ENCODE assay signal across 8 mouse cellular contexts in the genomic region with DNA sequence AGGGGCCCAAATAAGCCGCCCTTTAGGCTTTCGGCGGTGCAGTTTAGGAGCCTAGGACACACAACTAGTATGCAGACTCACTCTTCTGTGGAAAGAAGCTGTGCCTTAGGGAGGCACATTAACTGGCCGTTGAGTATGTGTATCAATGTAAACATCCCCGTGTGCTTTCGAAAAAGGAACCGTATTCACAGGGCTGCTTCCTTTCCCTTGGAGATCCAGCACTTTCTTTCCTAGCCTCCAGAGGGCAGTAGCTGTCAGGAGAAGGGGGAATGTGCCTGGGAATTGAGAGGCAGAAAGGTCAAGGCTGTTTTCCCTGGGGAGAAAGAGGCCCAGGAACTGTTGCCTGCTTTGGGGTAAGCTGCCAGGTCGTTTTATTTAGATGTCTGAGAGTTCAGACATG. TPM values are rescaled to one million over a fixed set of nuclear protein-coding genes. Genes with fewer than 3 reads are reported as not detected.
A peak's percentile ranks its signal among the peaks of the same experiment; 100 is the strongest.
DNase-seq lines count a peak whose midpoint lies in the region; ATAC-seq and TF ChIP-seq lines count a peak whose summit lies in the region.

No protein-coding gene starts in this region.

- TF ChIP-seq CTCF in G1E (IDR thresholded peaks at IDR 0.05; ENCODE audit: low read depth, low read length) = peak; percentile 72
- TF ChIP-seq CTCF in olfactory bulb, adult 2 months (IDR thresholded peaks at IDR 0.05; ENCODE audit: insufficient read depth, low read depth, low read length) = peak; percentile 65

- no peaks in the 10 kb centered on the region for H3K27me3 ChIP-seq in G1E (ENCODE audit: insufficient read depth, low read length)
- no peaks in the 10 kb centered on the region for H3K27me3 ChIP-seq in embryonic facial prominence, embryonic 12.5 days
- H3K27me3 ChIP-seq in heart, embryonic 15.5 days = no peaks in the 10 kb centered on the region

- no peaks in the 10 kb centered on the region for H3K9me3 ChIP-seq in G1E (replicated peaks)
- no peaks in the 10 kb centered on the region for H3K9me3 ChIP-seq in embryonic facial prominence, embryonic 12.5 days
- H3K9me3 ChIP-seq in heart, embryonic 15.5 days (replicated peaks) = no peaks in the 10 kb centered on the region

- H3K4me2 ChIP-seq in embryonic facial prominence, embryonic 12.5 days (replicated peaks) = peak overlapping the region; percentile 64
- peak overlapping the region; percentile 74 for H3K4me2 ChIP-seq in heart, embryonic 15.5 days

- WGBS in embryonic facial prominence, embryonic 12.5 days = 3% methylated on average over 8 of the region's 8 CpGs
- 7% methylated on average over 8 of the region's 8 CpGs for WGBS in heart, embryonic 15.5 days
- 9% methylated on average over 8 of the region's 8 CpGs for WGBS in olfactory bulb, adult 2 months

- no peak overlapping the region; the same call in 1 of the 2 replicates for H3K4me3 ChIP-seq in G1E (ENCODE audit: low read depth, low read length)
- peak overlapping the region; percentile 36 for H3K4me3 ChIP-seq in embryonic facial prominence, embryonic 12.5 days
- peak overlapping the region; percentile 41 for H3K4me3 ChIP-seq in heart, embryonic 15.5 days
- H3K4me3 ChIP-seq in olfactory bulb, adult 2 months (ENCODE audit: insufficient read depth, low read depth, low read length) = peak overlapping the region; percentile 53

- H3K27ac ChIP-seq in embryonic facial prominence, embryonic 12.5 days = peak overlapping the region; percentile 47; the same call in 1 of the 2 replicates
- H3K27ac ChIP-seq in heart, embryonic 15.5 days = peak overlapping the region; percentile 82
- peak overlapping the region; percentile 57; the same call in 1 of the 2 replicates for H3K27ac ChIP-seq in olfactory bulb, adult 2 months (ENCODE audit: insufficient read depth, low read depth, low read length)

- H3K36me3 ChIP-seq in G1E (replicated peaks) = peaks cover 78% of the 10 kb centered on the region
- H3K36me3 ChIP-seq in embryonic facial prominence, embryonic 12.5 days = no peaks in the 10 kb centered on the region
- no peaks in the 10 kb centered on the region for H3K36me3 ChIP-seq in heart, embryonic 15.5 days

- ATAC-seq in G1E (ENCODE audit: extremely low read depth, insufficient number of reproducible peaks, low FRiP score, poor library complexity, severe bottlenecking) = no peak
- no peak for ATAC-seq in embryonic facial prominence, embryonic 12.5 days (ENCODE audit: insufficient number of reproducible peaks, insufficient read depth, low FRiP score, low TSS enrichment)
- no peak for ATAC-seq in heart, embryonic 15.5 days (replicated peaks; ENCODE audit: insufficient number of reproducible peaks, insufficient read depth, low FRiP score, low read depth)

- no peak for TF ChIP-seq POLR2A in olfactory bulb, adult 2 months (IDR thresholded peaks at IDR 0.05; ENCODE audit: insufficient read depth, low read depth, low read length)

- DNase-seq in G1E (ENCODE audit: low spot score) = no peak
- peak; percentile 52 for DNase-seq in adrenal gland, postnatal 25 days
- DNase-seq in kidney, postnatal 14 days = peak; percentile 80
- DNase-seq in lung, adult 18-20 months = peak; percentile 72 to 80
- no peak for DNase-seq in T-cell, adult 2 months (ENCODE audit: low spot score)

- peaks cover 87% of the 10 kb centered on the region for H3K4me1 ChIP-seq in G1E (ENCODE audit: insufficient read depth, low read depth, low read length)
- peaks cover 50% of the 10 kb centered on the region for H3K4me1 ChIP-seq in embryonic facial prominence, embryonic 12.5 days
- H3K4me1 ChIP-seq in heart, embryonic 15.5 days (replicated peaks) = peaks cover 78% of the 10 kb centered on the region
- peaks cover 55% of the 10 kb centered on the region for H3K4me1 ChIP-seq in olfactory bulb, adult 2 months (ENCODE audit: control insufficient read depth, insufficient read depth, low read length)

- peak overlapping the region; percentile 40; the same call in 1 of the 2 replicates for H3K9ac ChIP-seq in embryonic facial prominence, embryonic 12.5 days
- H3K9ac ChIP-seq in heart, embryonic 15.5 days = peak overlapping the region; percentile 46

RNA-seq across cellular contexts. Expression of a gene that starts 15.7 kb away (rescaled TPM):
- total RNA-seq in G1E (2014; fragmentation: Nextera tagmentation) (27.3 and 31.5 TPM in 2 replicates), G1E (2017) (11.8 and 13.4 TPM in 2 replicates)
- 197 and 236 TPM in 2 replicates for polyA plus RNA-seq in G1E (2012)
- 34.8 and 52.2 TPM in 2 replicates for total RNA-seq in adrenal gland, postnatal 25 days (2021)
- 13.4 and 13.8 TPM in 2 replicates for polyA plus RNA-seq in embryonic facial prominence, embryonic 12.5 days (2016; fragmentation: Nextera tagmentation; extraction: Ambion mirVana)
- 6.9 and 9.5 TPM in 2 replicates for polyA plus RNA-seq in heart, embryonic 15.5 days (2015; fragmentation: Nextera tagmentation; extraction: Ambion mirVana)
- not detected in 2 replicates for polyA plus RNA-seq in olfactory bulb, adult 2 months (2012; ENCODE audit: insufficient read depth, insufficient read length, low replicate concordance, missing spikeins)

RNA-seq across cellular contexts. Expression of a gene that starts 50.7 kb away (rescaled TPM):
- total RNA-seq in G1E (2014; fragmentation: Nextera tagmentation) = 418 and 507 TPM in 2 replicates
- total RNA-seq in G1E (2017) = 571 and 620 TPM in 2 replicates
- polyA plus RNA-seq in G1E (2012) = 3.9 and 14.2 TPM in 2 replicates
- 37.9 and 42.6 TPM in 2 replicates for total RNA-seq in adrenal gland, postnatal 25 days (2021)
- polyA plus RNA-seq in embryonic facial prominence, embryonic 12.5 days (2016; fragmentation: Nextera tagmentation; extraction: Ambion mirVana) = 32.7 and 36.6 TPM in 2 replicates
- 34.5 and 34.8 TPM in 2 replicates for polyA plus RNA-seq in heart, embryonic 15.5 days (2015; fragmentation: Nextera tagmentation; extraction: Ambion mirVana)
- not detected in 2 replicates for polyA plus RNA-seq in olfactory bulb, adult 2 months (2012; ENCODE audit: insufficient read depth, insufficient read length, low replicate concordance, missing spikeins)

Comparison
In these comparisons a context has a peak if more than half of its experiments do, and no peak if none do; other contexts are left out.
1. DNase-seq: peak in adrenal gland, postnatal 25 days (single experiment), kidney, postnatal 14 days (single experiment) and lung, adult 18-20 months (2 of 2); none in G1E (single experiment) and T-cell, adult 2 months (single experiment).
2. Peak in every context shown above with its lines, with median percentiles within 50 percentile points of each other: H3K27ac ChIP-seq.